Mouse (Mus musculus): Measurements from ENCODE around the gene Kcnq1. TPM values are rescaled to one million over a fixed set of nuclear protein-coding genes. Genes with fewer than 3 reads are reported as not detected.
A peak's percentile ranks its signal among the peaks of the same experiment; 100 is the strongest.

Kcnq1 gene
- total RNA-seq, 2 experiments from 2014 or later: not detected

DNA sequence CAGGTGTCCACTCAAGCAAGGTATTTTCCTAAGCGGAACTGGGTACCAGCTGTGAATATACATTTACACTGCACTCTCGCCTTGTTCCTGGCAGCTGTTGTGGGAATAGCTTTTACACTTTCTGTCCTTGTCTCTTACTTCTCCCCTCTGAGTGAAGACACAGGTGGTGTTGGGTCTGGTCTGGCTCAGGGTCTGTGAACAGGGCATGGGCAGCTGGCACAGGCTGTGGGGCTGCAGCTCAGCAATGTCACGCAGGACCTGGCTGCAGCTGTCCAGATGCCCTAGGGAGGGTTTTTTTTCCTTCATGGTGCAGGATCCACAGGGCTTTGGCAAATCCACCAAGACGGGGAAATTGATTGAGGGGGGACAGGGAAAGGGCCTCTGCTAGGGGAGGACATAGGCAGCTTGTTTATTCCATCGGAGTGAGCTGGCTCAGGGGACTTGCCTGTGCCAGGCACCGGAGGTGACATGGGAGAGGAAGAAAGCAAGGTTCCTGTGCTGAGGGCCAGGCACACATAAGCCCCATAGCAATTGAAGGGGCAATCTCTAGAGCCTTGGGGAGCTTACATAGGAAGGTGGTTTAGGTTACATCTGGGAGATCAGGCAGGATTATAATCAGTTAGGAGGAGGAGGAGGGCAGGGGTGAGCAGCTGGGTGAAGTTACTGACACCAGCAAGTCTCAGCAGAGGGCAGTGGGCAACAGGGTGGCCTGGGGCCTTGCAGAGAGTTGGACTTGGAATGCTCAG lies 147.1 kb downstream of the Kcnq1 start:
- no peak for ATAC-seq (replicated peaks; ENCODE audit: low FRiP score, poor library complexity, severe bottlenecking)

- ATAC-seq (replicated peaks; ENCODE audit: low FRiP score, poor library complexity, severe bottlenecking): no peak
These were observed 148.7 kb downstream of the Kcnq1 start for GRCm38 (mm10) chr7:143254901-143255300.

DNA sequence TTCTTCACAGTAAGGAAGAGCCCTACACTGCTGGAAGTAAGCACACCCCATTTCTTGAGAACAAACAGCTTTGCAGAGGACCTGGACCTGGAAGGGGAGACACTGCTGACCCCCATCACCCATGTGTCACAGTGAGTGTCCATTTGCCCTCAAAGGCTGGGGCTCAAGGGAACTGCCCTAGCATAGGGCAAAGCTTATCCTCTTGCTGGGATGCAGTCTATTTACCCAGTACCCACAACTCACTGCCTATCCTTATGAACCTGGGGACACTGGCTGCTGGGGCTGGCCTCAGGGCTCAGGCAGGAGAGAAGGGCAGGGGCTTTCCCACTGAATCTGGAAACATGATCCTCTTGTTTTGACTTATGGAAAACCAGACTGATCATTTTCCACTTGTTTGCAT lies 155.1 kb downstream of the Kcnq1 start:
- no peak for ATAC-seq (replicated peaks; ENCODE audit: low FRiP score, poor library complexity, severe bottlenecking)

DNA sequence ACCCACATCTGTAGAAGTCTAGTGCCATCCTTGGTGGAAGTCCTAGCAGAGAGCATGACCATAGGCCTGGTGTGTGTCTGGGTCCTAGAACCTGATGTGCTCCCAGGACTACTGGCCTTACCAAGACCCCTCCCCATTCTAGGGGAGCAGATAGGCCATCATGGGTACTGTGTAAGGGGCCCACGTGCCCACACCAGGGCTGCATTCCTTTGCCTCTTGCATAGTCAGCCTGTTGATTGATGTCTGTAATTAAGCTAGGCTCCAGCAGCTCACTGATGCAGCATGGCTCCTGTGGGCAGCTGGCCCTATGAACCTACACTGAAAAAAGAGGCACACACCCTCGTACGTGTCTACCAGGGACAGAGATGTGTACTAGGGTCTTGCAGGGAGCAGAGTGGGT lies 157.4 kb downstream of the Kcnq1 start:
- no peak for ATAC-seq (replicated peaks; ENCODE audit: low FRiP score, poor library complexity, severe bottlenecking)

- ATAC-seq (replicated peaks; ENCODE audit: low FRiP score, poor library complexity, severe bottlenecking): no peak
These were observed 157.8 kb downstream of the Kcnq1 start for GRCm38 (mm10) chr7:143263966-143264365.

DNA sequence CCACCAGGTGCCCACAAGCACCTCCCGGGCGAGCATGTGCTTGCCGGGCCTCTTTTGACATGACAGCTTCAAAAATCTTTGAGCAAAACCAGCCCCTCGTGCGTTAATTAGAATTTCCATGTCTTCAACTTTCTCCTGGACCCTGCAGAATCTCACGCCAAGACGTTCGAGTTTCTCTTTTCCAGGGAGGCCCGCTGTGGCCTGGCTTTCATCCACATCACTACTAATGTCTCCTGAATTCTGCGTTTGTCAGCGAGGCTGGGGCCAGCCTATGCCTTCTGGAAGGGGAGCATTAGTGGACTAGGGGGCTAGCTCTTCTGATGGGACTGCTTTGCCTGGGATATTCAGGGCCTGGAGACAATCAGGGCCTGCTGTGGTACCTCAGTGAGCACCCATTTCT lies 159.2 kb downstream of the Kcnq1 start:
- no peak for ATAC-seq (replicated peaks; ENCODE audit: low FRiP score, poor library complexity, severe bottlenecking)

- ATAC-seq (replicated peaks; ENCODE audit: low FRiP score, poor library complexity, severe bottlenecking): no peak
These were observed 159.8 kb downstream of the Kcnq1 start for GRCm38 (mm10) chr7:143265829-143266438.

DNA sequence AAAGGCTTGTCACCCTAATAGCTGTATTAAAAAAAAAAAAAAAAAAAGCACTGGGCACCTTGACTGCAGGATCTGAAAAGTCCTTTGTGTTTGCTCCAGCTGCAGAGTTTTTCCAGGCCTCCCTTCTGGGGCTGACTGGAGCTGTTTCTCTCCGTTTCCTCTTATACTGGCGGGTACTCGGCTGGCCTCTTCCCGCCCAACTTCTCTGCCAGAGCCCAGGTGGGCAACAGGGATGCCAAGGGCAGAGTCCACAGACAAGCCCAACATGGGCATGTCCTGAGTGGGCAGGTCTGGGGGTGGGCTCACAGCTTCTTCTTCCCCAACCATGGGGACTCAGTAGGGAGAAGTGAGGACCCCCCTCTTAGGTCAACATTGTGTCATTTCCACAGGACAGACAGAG lies 167.6 kb downstream of the Kcnq1 start:
- no peak for ATAC-seq (replicated peaks; ENCODE audit: low FRiP score, poor library complexity, severe bottlenecking)

DNA sequence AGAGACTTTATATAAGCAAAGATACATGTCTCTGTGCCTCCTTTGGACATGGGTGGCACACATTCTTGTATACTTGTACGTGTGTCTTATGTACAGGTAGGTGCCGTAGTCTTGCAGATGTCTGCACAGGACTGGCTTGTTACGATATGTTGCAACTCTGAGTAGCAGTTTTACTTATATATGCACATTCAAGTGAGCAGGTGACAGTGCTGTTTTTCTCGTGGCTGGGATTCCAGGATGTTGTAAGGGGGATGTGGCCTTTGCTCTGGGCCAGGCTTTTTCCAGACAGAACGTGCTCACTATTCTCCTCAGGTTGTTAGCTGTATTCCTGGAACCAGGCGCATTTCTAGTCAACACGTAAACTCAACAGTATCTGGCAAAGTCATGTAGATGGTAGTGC lies 168.9 kb downstream of the Kcnq1 start:
- no peak for ATAC-seq (replicated peaks; ENCODE audit: low FRiP score, poor library complexity, severe bottlenecking)

- ATAC-seq (replicated peaks; ENCODE audit: low FRiP score, poor library complexity, severe bottlenecking): no peak
These were observed 177.5 kb downstream of the Kcnq1 start for GRCm38 (mm10) chr7:143283625-143284024.

- no peak for ATAC-seq (replicated peaks; ENCODE audit: low FRiP score, poor library complexity, severe bottlenecking)
These were observed 178.7 kb downstream of the Kcnq1 start for GRCm38 (mm10) chr7:143284866-143285265.

- ATAC-seq (replicated peaks; ENCODE audit: low FRiP score, poor library complexity, severe bottlenecking): no peak
These were observed 179.3 kb downstream of the Kcnq1 start for GRCm38 (mm10) chr7:143285440-143285839.

GRCm38 (mm10) chr7:143286532-143287290 lies 180.5 kb downstream of the Kcnq1 start:
- no peak for ATAC-seq (replicated peaks; ENCODE audit: low FRiP score, poor library complexity, severe bottlenecking)

GRCm38 (mm10) chr7:143288135-143288534 lies 182.0 kb downstream of the Kcnq1 start:
- no peak for ATAC-seq (replicated peaks; ENCODE audit: low FRiP score, poor library complexity, severe bottlenecking)

DNA sequence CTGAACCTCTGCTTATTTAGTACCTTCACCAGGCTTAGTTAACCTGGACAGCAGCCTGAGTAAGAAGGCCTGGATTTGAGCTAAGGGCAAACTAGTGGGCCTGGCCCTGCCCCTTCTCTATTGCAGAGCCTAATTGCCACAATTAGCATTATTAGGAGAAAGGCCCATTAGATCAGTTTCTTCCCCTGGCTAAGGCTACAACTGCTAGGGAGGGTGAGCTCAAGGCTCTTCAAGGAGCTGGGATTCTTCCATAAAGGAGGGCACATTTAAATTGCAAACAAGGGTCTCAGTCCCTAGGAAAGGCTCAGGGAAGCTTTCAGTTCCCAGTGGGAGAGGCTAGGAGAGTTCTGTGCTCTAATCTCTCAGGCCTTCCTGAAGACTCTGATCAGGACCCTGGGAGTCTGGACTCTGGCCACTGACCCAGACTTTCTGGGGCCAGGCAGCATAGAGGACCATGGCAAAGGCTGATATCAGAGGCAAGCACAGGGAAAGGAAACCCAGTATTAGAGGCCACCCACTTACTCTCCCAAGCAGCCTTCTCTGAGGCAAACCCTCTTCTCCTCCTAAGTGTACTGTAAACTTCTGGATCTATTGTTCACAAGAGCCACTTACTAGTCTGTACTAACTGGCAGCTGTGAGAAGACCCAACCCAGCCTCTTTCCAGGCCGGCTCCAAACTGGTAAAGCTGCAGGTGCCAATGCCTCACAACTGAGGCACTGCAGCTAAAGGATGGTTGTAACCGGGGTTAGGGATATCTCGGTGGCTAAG lies 183.1 kb downstream of the Kcnq1 start:
- no peak for ATAC-seq (replicated peaks; ENCODE audit: low FRiP score, poor library complexity, severe bottlenecking)

DNA sequence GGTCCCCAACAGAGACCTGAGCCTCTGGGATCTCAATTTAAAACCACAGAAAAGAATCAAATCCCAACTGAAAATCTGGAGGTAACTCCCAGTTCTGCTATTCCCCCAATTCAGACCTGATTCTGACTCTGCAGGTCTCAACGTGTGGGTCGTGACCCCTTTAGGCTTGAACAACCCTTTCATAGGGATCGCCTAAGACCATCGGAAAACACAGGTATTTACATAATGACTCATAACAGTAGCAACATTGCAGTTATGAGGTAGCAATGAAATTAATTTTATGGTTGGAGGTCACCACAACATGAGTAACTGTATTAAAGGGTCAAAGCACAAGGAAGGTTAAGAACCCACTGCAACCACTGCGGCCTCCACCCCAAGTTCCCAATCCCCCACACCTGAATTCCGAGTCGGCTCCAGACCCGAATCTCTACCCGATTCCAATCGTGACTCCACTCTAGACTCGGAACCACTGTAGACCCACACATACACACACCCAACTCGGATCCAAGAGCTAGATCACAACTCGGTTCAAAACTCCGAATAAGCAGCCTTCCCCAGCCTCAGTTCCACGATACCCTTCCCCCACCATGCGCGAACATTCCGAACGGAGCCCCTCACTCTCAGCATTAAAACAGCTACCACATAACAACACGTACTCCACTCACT lies 188.7 kb downstream of the Kcnq1 start:
- no peak for ATAC-seq (replicated peaks; ENCODE audit: low FRiP score, poor library complexity, severe bottlenecking)

DNA sequence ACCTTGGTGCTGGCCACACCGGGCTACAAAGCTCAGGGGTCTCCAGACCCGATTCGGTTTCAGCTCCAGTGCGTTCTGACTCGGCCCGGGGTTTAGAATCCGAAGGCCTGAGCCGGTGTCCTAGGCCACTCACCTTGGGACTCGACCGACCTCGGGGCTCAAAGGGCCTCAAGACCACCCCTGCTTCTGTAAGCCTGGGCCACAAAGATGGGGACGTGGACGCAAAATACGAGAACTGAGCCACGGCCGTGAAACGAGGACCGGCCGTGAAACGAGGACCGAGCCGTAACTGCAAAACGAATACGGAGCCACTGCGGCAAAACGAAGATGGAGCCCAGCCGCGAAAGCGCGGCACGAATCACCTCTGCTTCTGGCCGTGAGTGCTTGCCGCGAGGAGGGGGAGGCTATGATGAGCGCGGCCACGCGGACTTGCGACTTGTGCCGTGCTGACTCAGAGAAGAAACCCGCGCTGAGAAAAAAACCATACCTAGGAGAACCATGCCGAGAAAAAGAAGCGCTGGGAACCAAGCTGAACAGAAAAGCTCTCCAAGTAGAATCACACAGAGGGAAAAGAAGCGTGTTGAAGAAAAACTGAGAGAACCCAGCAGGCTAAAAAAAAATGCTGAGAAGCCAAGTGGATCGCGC lies 189.3 kb downstream of the Kcnq1 start:
- ATAC-seq (replicated peaks; ENCODE audit: low FRiP score, poor library complexity, severe bottlenecking): peak; percentile 50

DNA sequence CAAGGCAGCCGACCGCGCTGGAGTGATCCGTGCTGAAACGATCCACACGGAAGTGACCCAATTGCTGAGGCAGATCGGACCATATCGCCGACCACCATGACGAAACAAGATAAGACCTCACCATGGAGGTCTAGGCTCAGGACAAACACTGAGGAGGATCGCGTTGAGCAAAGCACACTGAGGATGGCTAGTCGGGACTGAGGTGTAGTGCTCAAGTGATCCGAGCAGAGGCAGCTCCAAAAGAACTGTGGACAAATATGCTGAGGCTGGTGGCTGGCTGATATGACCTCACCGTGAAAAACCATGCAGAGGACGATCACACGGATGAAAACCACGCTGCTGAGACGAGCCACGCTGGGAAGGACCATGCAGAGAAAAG lies 189.8 kb downstream of the Kcnq1 start:
- peak; percentile 27 for ATAC-seq (replicated peaks; ENCODE audit: low FRiP score, poor library complexity, severe bottlenecking)

DNA sequence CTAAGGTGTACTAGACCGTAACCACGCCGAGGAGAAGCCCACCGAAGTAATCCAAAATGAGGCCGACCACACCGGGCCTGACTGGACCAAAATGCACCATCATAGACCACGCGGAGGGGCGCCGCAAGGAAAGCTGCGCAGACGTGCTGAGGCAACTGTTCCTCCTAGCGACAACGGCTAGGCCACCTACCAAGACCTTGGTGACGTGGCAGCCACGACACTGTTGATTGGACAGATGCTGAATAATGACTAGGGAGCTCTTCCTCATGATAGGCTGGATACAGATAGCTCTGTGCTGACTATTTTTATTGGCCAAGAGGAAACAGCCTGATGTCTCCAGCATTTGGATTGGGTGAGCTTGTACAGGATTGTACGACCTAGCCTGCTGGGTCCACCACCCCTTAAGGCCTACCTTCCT lies 190.2 kb downstream of the Kcnq1 start:
- ATAC-seq (replicated peaks; ENCODE audit: low FRiP score, poor library complexity, severe bottlenecking): peak; percentile 95

Measured in erythroid progenitor cell, adult 5-6 weeks (primary cell).